Mouse (Mus musculus) heart, adult 18-20 months (tissue): ENCODE measurements around the gene Acly. TPM values are rescaled to one million over a fixed set of nuclear protein-coding genes. Genes with fewer than 3 reads are reported as not detected.

Experiments
- DNase-seq, 2 experiments: peaks; one replicate each; pipeline ENCODE4 v3.0.0; 2021 to 2022; ENCODE audit warnings: mixed read lengths in 1 of 2
- total RNA-seq, 2 experiments: library from RNA; stranded (reverse); gene quantifications; 2 replicates each; pipeline ENCODE4 v1.2.3; 2021

Gene Acly
- total RNA-seq, 2 experiments from 2014 or later = 35.6 to 80.9 TPM

GRCm38 (mm10) chr11:100510556-100510955 lies 17.2 kb downstream of the Acly start:
- DNase-seq = no peak

GRCm38 (mm10) chr11:100505997-100506396 lies 21.8 kb downstream of the Acly start:
- DNase-seq = no peak

GRCm38 (mm10) chr11:100504990-100505660 lies 22.7 kb downstream of the Acly start:
- DNase-seq = no peak

- no peak for DNase-seq
These were observed 26.5 kb downstream of the Acly start for GRCm38 (mm10) chr11:100501321-100501720.

GRCm38 (mm10) chr11:100500651-100501050 lies 27.1 kb downstream of the Acly start:
- no peak for DNase-seq

- DNase-seq = no peak
These were observed 27.6 kb downstream of the Acly start for GRCm38 (mm10) chr11:100500241-100500640.

- no peak for DNase-seq
These were observed 34.0 kb downstream of the Acly start for GRCm38 (mm10) chr11:100493771-100494170.

GRCm38 (mm10) chr11:100490951-100491350 lies 36.8 kb downstream of the Acly start:
- no peak for DNase-seq

GRCm38 (mm10) chr11:100485801-100486538 lies 41.8 kb downstream of the Acly start:
- DNase-seq = peak in 1 of 2 experiments; percentile 32

GRCm38 (mm10) chr11:100484461-100484860 lies 43.3 kb downstream of the Acly start:
- DNase-seq = no peak

GRCm38 (mm10) chr11:100479152-100479551 lies 48.6 kb downstream of the Acly start:
- no peak for DNase-seq

GRCm38 (mm10) chr11:100476281-100476680 lies 51.5 kb downstream of the Acly start:
- no peak for DNase-seq

GRCm38 (mm10) chr11:100472935-100473295 lies 54.9 kb downstream of the Acly start:
- DNase-seq = no peak

GRCm38 (mm10) chr11:100472197-100472934 lies 55.4 kb downstream of the Acly start, which contains the start of gene Klhl11:
TSS of gene Klhl11 (minus strand) at chr11:100472741.
- DNase-seq = peak; percentile 93 to 94

GRCm38 (mm10) chr11:100471352-100472196 lies 56.2 kb downstream of the Acly start:
- no peak for DNase-seq

GRCm38 (mm10) chr11:100465833-100466232 lies 62.0 kb downstream of the Acly start:
- no peak for DNase-seq

- no peak for DNase-seq
These were observed 62.5 kb downstream of the Acly start for GRCm38 (mm10) chr11:100465229-100465792.

- DNase-seq = no peak
These were observed 65.1 kb downstream of the Acly start for GRCm38 (mm10) chr11:100462699-100463098.

GRCm38 (mm10) chr11:100457711-100458110 lies 70.1 kb downstream of the Acly start:
- no peak for DNase-seq

GRCm38 (mm10) chr11:100457247-100457646 lies 70.6 kb downstream of the Acly start:
- DNase-seq = no peak

GRCm38 (mm10) chr11:100442625-100443024 lies 85.2 kb downstream of the Acly start:
- DNase-seq = no peak

- DNase-seq = no peak
These were observed 86.0 kb downstream of the Acly start, which contains the start of the genes Nt5c3b and Klhl10 for GRCm38 (mm10) chr11:100441797-100442196. TSS of gene Nt5c3b (minus strand) at chr11:100441808. TSS of gene Klhl10 (plus strand) at chr11:100441917.
